ENCODE assay signal across 16 mouse cellular contexts in genomic region chr2:169311821-169312220, GRCm38 (mm10).
DNase-seq lines count a peak whose midpoint lies in the region; ATAC-seq lines count a peak whose summit lies in the region.
"Had no signal": no experiment of that assay in that cellular context is flagged by ENCODE, and none has a peak within 500 bp of the region (broad histone marks: within the 10 kb centered on the region; RNA-seq: fewer than 3 reads in every experiment).

No protein-coding gene starts in this region.

- no peak overlapping the region for H3K9ac ChIP-seq in forebrain, embryonic 11.5 days (ENCODE audit: low read length)
- no peak overlapping the region for H3K9ac ChIP-seq in forebrain, embryonic 15.5 days (replicated peaks)
- no peak overlapping the region for H3K9ac ChIP-seq in heart, embryonic 15.5 days
- peak overlapping the region; percentile 30; the same call in 1 of the 2 replicates for H3K9ac ChIP-seq in midbrain, embryonic 16.5 days (ENCODE audit: low read depth, low read length)
- H3K9ac ChIP-seq: limb, embryonic 15.5 days; liver, postnatal 0 days had no signal

- peak overlapping the region; percentile 26; the same call in 1 of the 2 replicates for H3K4me2 ChIP-seq in forebrain, embryonic 11.5 days (ENCODE audit: low read depth, low read length, severe bottlenecking)
- H3K4me2 ChIP-seq in forebrain, embryonic 15.5 days (replicated peaks) = no peak overlapping the region; the same call in 1 of the 2 replicates
- 0 out of 2 replicates have a peak overlapping the region, but pooled peaks have one; percentile 25 for H3K4me2 ChIP-seq in heart, embryonic 15.5 days
- H3K4me2 ChIP-seq in midbrain, embryonic 16.5 days (ENCODE audit: low read length) = no peak overlapping the region
- H3K4me2 ChIP-seq: limb, embryonic 15.5 days had no signal

- no peak overlapping the region for H3K27ac ChIP-seq in forebrain, embryonic 11.5 days (ENCODE audit: low read depth, low read length)
- H3K27ac ChIP-seq in forebrain, embryonic 15.5 days (replicated peaks) = no peak overlapping the region
- H3K27ac ChIP-seq in heart, embryonic 15.5 days = peak overlapping the region; percentile 10; the same call in 1 of the 2 replicates
- peak overlapping the region; percentile 49 for H3K27ac ChIP-seq in midbrain, embryonic 16.5 days (ENCODE audit: low read length)
- H3K27ac ChIP-seq: limb, embryonic 15.5 days had no signal

- no peaks in the 10 kb centered on the region for H3K9me3 ChIP-seq in forebrain, embryonic 11.5 days (ENCODE audit: control insufficient read depth, low read length)
- H3K9me3 ChIP-seq in forebrain, embryonic 15.5 days = no peaks in the 10 kb centered on the region
- H3K9me3 ChIP-seq in heart, embryonic 15.5 days (replicated peaks) = no peaks in the 10 kb centered on the region
- H3K9me3 ChIP-seq in midbrain, embryonic 16.5 days (replicated peaks; ENCODE audit: control insufficient read depth, low read length, poor library complexity, severe bottlenecking) = no peaks in the 10 kb centered on the region
- H3K9me3 ChIP-seq: limb, embryonic 15.5 days had no signal

- H3K36me3 ChIP-seq in forebrain, embryonic 11.5 days (ENCODE audit: control insufficient read depth, insufficient read depth, low read length) = no peaks in the 10 kb centered on the region
- H3K36me3 ChIP-seq in forebrain, embryonic 15.5 days = no peaks in the 10 kb centered on the region
- H3K36me3 ChIP-seq in heart, embryonic 15.5 days = no peaks in the 10 kb centered on the region
- H3K36me3 ChIP-seq in midbrain, embryonic 16.5 days (ENCODE audit: control insufficient read depth, insufficient read depth, low read length) = no peaks in the 10 kb centered on the region
- H3K36me3 ChIP-seq: limb, embryonic 15.5 days had no signal

- H3K4me1 ChIP-seq in forebrain, embryonic 11.5 days (replicated peaks; ENCODE audit: control insufficient read depth, insufficient read depth, low read length) = peaks cover 3% of the 10 kb centered on the region; the same call in 1 of the 2 replicates
- peaks cover 14% of the 10 kb centered on the region for H3K4me1 ChIP-seq in forebrain, embryonic 15.5 days
- peaks cover 8% of the 10 kb centered on the region; the same call in 1 of the 2 replicates for H3K4me1 ChIP-seq in heart, embryonic 15.5 days (replicated peaks)
- H3K4me1 ChIP-seq in midbrain, embryonic 16.5 days (ENCODE audit: control insufficient read depth, insufficient read depth, low read length) = peaks cover 10% of the 10 kb centered on the region
- H3K4me1 ChIP-seq: limb, embryonic 15.5 days had no signal

- H3K4me3 ChIP-seq in forebrain, embryonic 11.5 days (ENCODE audit: low read depth, low read length) = no peak overlapping the region
- no peak overlapping the region for H3K4me3 ChIP-seq in forebrain, embryonic 15.5 days
- no peak overlapping the region for H3K4me3 ChIP-seq in heart, embryonic 15.5 days
- no peak overlapping the region for H3K4me3 ChIP-seq in midbrain, embryonic 16.5 days (ENCODE audit: low read depth, low read length)
- H3K4me3 ChIP-seq: limb, embryonic 15.5 days had no signal

- H3K27me3 ChIP-seq in forebrain, embryonic 11.5 days (ENCODE audit: control insufficient read depth, insufficient read depth, low read length) = no peaks in the 10 kb centered on the region
- no peaks in the 10 kb centered on the region for H3K27me3 ChIP-seq in forebrain, embryonic 15.5 days
- H3K27me3 ChIP-seq in heart, embryonic 15.5 days = no peaks in the 10 kb centered on the region
- no peaks in the 10 kb centered on the region for H3K27me3 ChIP-seq in midbrain, embryonic 16.5 days (ENCODE audit: control insufficient read depth, insufficient read depth, low read depth, low read length)
- H3K27me3 ChIP-seq: limb, embryonic 15.5 days had no signal

- no peak for DNase-seq in forebrain, embryonic 11.5 days (ENCODE audit: low spot score)
- no peak for DNase-seq in heart, postnatal 25 days (ENCODE audit: low spot score)
- peak; percentile 66 for DNase-seq in ZHBTc4 (ENCODE audit: low read depth, low spot score)
- DNase-seq in lung, postnatal 4 days = no peak
- DNase-seq: cerebellum, postnatal 14 days; kidney, adult 18-20 months; kidney, postnatal 25 days; liver, postnatal 0 days; lung, postnatal 36 days; spleen, adult 18-20 months; thymus, postnatal 14 days had no signal

- 26% methylated on average over 12 of the region's 12 CpGs for WGBS in forebrain, embryonic 11.5 days
- WGBS in forebrain, embryonic 15.5 days = 10% methylated on average over 12 of the region's 12 CpGs
- 39% methylated on average over 12 of the region's 12 CpGs for WGBS in heart, embryonic 15.5 days
- 22% methylated on average over 12 of the region's 12 CpGs for WGBS in midbrain, embryonic 16.5 days

- no peak for ATAC-seq in forebrain, embryonic 11.5 days (replicated peaks; ENCODE audit: low FRiP score)
- ATAC-seq in forebrain, embryonic 15.5 days (replicated peaks) = no peak
- no peak for ATAC-seq in heart, embryonic 15.5 days (replicated peaks; ENCODE audit: insufficient number of reproducible peaks, insufficient read depth, low FRiP score, low read depth)
- peak; percentile 45 for ATAC-seq in midbrain, embryonic 16.5 days
- no peak for ATAC-seq in megakaryocyte progenitor cell, adult 5-6 weeks (replicated peaks; ENCODE audit: poor library complexity)
- ATAC-seq: liver, postnatal 0 days had no signal

- intact Hi-C loops in heart, postnatal 25 days (cut with DNase I) = no loop called here

Comparison
In these comparisons a context has a peak if more than half of its experiments do, and no peak if none do; other contexts are left out.
1. H3K4me2 ChIP-seq: peak in forebrain, embryonic 11.5 days (single experiment) and heart, embryonic 15.5 days (single experiment); none in forebrain, embryonic 15.5 days (single experiment) and midbrain, embryonic 16.5 days (single experiment).
2. H3K27ac ChIP-seq: peak in heart, embryonic 15.5 days (single experiment) and midbrain, embryonic 16.5 days (single experiment); none in forebrain, embryonic 11.5 days (single experiment) and forebrain, embryonic 15.5 days (single experiment).